Mouse (Mus musculus) lung, postnatal 14 days (tissue): ENCODE results near the gene Olfr71.

ENCODE experiments used
- DNase-seq: peaks from one replicate; pipeline ENCODE4 v3.0.0; 2021

Gene Olfr71

GRCm38 (mm10) chr4:43655656-43656338 is 54.3 kb downstream of the Olfr71 start:
- no peak for DNase-seq
